Mouse (Mus musculus) mesoderm, embryonic 11.5 days (tissue): ENCODE measurements around the gene Bend7.
A peak's percentile ranks its signal among the peaks of the same experiment; 100 is the strongest.

Experiments
- DNase-seq: peaks from one replicate; pipeline ENCODE4 v3.0.0-alpha.2; 2012; ENCODE audit warnings: low read depth, low spot score

The Bend7 gene

GRCm38 (mm10) chr2:4717769-4718661 lies at the start of gene Bend7:
Bend7 (plus strand) TSS chr2:4717831.
- DNase-seq, result peak; percentile 28

GRCm38 (mm10) chr2:4668626-4669025 lies 49.0 kb upstream of the Bend7 start:
- no peak for DNase-seq

DNA sequence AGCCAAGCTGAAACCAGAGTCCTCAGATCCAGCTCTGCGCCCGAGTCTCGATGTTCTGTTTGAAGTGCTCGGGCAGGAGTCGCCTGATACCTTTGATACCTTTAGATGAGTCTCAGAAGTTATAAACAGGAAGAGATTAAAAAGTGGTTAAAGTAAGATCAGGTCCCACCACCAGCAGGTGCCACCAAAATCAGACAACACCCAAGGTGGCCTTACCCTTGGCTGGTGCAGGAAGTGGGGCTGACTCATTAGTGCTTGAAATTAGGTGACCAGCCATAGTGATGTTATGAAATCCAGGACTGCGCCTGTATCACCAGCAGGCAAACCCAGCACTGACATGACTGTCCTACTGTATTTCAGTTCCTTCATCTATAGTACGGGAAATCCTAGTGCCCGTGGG lies 47.9 kb upstream of the Bend7 start:
- no peak for DNase-seq

GRCm38 (mm10) chr2:4671636-4672035 lies 46.0 kb upstream of the Bend7 start:
- no peak for DNase-seq

- no peak for DNase-seq
Measured at GRCm38 (mm10) chr2:4679886-4680285, 37.7 kb upstream of the Bend7 start.

GRCm38 (mm10) chr2:4711262-4711661 lies 6.4 kb upstream of the Bend7 start:
- peak; percentile 17 for DNase-seq

GRCm38 (mm10) chr2:4717081-4717768 lies 406 bp upstream of the Bend7 start:
- peak; percentile 12 for DNase-seq

GRCm38 (mm10) chr2:4723088-4723487 lies 5.5 kb downstream of the Bend7 start:
- DNase-seq, result no peak

GRCm38 (mm10) chr2:4730161-4730560 lies 12.5 kb downstream of the Bend7 start:
- DNase-seq, result no peak

DNA sequence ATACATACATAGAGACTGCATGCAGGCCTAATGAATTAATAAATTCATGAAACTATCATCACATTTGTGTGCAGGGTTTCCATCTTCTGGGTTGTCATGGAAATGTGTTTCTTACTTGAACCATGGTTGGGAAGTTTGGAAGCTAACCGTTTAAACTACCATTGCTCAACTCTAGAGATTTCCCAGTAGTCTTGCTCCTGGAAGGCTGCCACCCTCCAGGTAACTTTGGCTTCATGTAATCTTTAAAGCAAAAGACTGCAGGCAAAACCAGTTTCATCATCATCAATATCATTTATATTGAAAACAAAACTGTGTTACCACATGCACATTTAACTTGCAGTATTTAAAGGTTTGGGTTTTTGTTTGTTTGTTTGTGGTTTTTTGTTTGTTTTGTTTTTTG lies 16.3 kb downstream of the Bend7 start:
- no peak for DNase-seq

GRCm38 (mm10) chr2:4736095-4736797 lies 18.6 kb downstream of the Bend7 start:
- DNase-seq, result no peak

- no peak for DNase-seq
Measured at GRCm38 (mm10) chr2:4736798-4737155, 19.1 kb downstream of the Bend7 start.

DNA sequence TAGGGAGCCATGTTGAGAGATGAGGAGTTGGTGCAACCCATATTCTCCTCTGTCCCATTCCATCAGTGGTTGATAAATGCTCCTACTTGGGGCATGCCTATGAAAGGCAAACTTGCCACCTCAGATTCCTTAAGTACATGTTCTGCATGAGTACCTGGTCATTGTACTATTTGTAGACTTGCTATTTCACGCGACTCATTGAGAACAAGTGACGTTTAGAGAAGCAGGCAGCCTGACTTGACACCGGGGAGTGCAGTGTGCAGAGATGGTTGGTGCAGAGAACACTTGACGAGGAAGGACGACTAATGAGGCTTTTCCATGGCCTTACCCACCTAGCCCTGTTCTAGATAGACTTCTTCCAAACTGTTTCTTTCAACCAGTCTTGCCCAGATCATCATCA lies 34.3 kb downstream of the Bend7 start:
- DNase-seq, result no peak

DNA sequence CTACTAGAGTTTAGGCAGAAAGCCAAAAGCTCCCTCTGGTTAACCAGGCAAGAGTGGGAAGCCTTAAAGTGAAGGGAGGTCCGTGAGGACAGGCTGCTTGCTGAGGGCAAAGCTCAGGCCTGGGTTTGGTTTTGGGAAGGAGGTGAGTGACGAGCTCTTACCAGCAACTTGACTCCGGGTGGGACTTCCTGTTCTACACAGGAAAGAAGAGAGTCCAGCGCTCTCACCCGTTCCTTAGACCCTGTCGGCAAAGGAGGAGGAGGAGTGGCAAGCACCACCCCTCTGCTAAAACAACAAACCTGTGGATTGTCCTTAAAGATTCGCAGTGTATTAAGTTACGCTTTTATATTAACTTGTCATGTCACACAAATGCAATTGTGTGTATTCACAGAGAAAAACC lies 38.1 kb downstream of the Bend7 start:
- DNase-seq, result no peak

DNA sequence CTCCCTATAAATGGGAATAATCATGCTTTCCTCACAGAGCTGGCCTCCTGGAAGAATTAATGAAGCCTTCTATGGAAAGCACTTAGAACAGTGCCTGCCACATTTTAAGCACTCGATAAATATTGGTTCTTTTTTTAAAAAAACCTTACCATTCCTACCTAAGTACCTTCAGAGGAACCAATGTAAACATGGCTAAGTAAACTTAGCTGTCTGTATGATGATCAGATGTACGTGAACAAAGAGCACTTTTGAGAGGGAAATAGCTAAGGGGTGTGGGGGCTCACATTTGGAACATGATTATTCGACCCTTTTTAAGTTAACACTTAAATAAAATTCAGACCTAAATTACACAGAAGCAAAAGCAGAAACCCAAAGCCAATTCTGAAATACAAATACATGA lies 39.6 kb downstream of the Bend7 start:
- no peak for DNase-seq

DNA sequence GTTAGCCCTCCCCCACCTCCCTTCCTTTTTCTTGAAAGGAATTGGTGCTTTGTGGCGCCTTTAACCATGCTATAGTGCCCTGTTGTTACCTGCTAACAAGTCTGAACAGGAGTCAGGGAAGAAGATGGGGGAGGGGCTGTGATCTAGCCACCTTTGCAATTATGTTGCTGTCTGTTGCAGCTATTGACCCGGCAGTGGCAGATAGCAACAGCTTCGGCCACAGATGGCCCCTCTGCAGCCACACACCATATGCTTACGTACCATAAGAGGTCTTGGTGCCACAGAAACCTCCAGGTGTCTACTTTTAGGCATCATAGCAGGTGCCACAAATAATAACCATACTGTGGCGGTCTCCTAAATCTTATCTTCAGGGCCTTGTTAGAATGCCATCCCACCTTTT lies 43.1 kb downstream of the Bend7 start:
- DNase-seq, result no peak

DNA sequence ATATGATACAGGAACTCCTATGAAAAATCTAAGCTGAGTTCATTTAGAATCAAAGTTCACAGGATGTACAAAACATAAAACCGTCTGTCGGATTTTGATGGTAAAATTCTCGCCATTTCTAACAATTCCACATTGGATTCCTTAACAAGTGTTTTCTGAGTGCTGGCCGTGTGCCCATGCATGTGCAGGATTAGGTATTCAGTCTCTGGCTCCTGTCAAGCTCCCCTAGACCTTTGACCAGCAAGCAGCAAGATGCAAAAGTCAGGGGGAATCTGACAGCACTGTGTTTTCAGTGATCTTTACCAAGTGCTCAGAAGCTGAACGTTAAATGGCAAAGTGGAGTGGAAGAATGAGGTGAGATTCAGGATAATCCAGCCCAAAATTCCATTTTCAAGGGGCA lies 44.3 kb downstream of the Bend7 start:
- DNase-seq, result no peak

GRCm38 (mm10) chr2:4764071-4764470 lies 46.4 kb downstream of the Bend7 start:
- DNase-seq, result no peak

DNA sequence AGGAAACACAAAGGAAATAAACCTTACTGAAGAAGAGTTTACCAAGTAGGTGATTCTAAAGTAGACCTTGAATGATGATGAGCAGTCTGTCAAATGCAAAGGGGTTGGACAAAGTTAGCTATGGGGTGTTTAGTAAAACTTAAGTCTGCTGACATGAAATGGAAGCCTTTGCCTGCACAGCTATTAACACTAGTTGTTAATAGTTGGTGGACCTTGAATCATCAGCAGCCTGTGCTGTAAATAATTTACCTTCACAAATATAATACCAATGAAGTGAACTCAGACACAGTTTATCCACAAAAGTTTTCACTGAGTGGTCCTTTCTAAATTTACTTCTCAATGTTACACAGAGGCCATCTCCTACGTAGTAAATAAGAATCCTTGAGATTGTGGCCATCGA lies 52.7 kb downstream of the Bend7 start:
- DNase-seq, result no peak

- DNase-seq, result no peak
Measured at GRCm38 (mm10) chr2:4773911-4774310, 56.3 kb downstream of the Bend7 start.

DNA sequence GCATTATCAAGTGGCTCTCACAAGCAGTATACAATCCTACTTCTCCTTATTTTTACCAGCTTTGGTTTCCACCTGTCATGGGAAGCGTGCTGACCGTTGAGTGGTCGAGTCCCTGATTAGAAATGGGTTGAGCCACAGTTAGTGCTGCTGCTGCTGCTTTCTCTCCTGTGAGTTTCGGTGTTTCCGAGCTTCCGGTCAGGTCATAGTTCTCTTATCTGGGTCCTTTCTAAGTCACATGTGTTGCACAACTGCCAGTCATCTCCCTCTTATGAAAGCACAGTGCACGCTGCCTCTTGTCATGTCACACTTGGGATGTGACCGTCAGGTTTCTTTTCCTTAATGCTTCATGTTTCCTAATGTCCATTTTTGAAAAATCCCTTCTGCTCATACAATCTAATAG lies 59.7 kb downstream of the Bend7 start:
- DNase-seq, result no peak

DNA sequence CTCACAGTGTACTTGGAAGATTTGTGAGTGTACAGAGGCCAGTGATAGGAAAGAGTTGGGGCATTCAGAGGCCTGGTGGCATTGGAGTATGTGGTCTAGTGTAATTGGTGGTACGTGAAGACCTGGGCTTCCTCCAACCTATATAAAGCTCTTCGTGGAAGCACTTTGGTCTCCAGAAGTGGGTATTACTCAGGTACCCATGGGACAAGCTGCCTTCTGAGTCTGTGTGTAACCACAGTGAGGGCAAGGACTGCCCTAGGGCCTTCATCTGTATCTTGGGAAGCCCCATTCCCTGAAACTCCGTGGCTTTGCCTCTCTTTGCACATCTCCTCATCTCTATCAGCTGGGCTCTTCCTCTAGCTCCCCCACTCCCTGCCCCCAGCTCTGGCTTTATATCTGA lies 64.0 kb downstream of the Bend7 start:
- DNase-seq, result no peak

GRCm38 (mm10) chr2:4782401-4782800 lies 64.8 kb downstream of the Bend7 start:
- DNase-seq, result no peak
